Mouse (Mus musculus): ENCODE results near the gene Ccdc115. TPM values are rescaled to one million over a fixed set of nuclear protein-coding genes. Genes with fewer than 3 reads are reported as not detected.
A peak's percentile ranks its signal among the peaks of the same experiment; 100 is the strongest.

Gene Ccdc115
- 10 to 100 TPM; 35.5 to 37.9 TPM for polyA plus RNA-seq (2017; shearing (Covaris generic))

DNA sequence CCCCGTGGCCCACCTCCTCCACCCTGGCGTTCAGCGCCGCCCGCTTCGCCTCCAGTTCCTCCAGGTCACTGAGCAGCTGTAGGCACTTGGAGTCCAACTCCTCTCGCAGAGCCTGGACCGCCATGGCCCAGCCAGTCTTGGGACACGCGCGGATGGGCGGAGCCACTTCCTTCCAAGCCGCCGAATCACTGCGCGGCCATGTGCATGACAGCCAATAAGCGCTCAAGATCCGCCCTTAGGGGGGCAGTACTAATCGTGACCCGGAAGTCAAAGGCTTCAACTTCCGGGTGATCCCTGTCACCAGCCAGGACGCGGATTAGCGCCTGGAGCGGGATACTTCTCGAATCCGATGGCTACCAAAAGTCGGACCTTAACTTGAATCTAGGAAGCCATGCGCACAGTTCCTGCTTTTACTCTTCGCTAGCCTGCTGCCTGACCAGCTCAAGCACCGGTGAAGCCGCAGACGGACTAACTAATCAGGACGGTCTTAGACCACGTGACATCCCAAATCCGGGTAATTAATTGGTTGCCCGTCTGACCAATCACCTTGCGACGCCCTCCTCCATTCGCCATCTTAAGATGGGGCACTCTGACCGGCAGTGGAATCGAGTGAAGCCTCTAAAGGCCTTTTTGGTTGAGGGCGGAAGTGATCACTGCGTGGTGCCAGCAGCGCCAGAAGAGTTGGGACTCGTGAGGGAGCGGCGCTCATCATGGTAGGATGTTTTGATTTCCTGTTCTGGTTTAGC lies at the start of gene Ccdc115, which contains the start of gene Imp4:
Gene Ccdc115 (minus strand): TSS at position 458 of the 746 bp plus-strand sequence.
Gene Imp4 (plus strand): TSS at position 637 of the 746 bp plus-strand sequence.
- peak; percentile 91 for ATAC-seq

DNA sequence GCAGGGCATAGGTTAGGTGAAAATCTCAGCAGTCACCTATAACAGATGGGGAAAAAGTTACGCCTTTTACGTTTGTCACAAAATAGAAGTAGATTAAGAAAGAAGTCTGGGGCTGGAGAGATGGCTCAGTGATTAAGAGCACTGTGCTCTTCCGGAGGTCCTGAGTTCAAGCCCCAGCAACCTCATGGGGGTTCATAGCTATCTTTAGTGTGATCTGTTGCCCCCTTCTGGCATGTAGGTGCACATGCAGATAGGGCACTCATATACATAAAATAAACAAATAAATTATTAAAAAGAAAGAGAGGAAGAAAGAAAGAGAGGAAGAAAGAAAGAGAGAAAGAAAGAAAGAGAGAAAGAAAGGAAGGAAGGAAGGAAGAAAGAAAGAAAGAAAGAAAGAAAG lies 47.9 kb upstream of the Ccdc115 start:
- ATAC-seq: no peak

DNA sequence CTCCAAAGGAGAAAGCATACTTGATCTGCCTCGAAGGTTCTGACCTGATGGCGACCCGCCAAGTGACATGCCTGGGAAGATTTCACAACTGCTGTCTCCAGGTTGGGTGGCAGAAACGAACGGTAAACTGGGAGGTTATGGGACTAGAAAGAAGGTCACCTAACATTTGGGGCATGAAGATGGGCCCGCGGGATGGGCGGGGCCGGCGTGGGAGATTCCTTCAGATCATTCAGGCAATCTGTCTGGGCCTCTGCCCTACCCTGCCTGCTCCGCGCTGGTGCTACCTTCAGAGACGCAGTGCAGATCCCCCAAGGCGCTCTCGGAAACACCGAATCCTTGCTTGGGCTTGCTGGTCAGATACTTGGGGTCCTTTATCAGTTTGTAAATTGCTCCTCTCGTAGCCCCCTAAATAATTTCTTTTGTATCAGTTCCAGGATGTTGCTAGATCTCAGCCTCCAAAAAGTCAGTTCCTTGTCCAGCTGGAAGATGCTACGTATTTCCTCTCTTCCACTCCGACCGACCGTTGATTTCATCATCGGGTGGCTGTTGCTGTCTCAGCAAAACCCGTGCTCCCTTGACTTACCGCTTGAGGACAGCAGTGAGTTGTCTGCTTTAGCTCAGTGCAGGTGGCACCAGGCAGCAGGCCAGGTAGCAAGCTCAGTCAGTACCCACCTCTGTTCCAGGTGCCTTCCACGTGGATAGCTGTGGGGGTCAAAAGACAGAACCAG lies 46.2 kb upstream of the Ccdc115 start:
- peak; percentile 78 for ATAC-seq

DNA sequence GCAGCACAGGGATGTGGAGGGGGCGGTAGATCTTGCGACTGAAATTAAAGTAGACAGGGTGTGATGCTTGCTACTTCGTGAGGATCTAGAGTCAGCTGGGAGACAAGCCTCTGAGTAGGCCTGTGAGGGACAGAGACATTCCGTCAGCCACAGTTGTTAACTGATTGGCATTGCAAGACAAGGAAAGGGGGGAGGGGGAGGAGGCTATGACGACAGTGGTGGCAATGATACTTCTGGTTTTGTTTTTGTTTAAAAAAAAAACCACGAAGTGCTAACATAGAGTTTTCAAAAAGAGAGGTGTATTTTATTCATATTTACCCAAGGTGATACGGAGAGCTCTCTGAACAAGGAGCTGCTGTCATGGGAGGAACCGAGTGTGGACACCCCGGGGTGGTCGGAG lies 45.0 kb upstream of the Ccdc115 start:
- ATAC-seq: peak; percentile 44

DNA sequence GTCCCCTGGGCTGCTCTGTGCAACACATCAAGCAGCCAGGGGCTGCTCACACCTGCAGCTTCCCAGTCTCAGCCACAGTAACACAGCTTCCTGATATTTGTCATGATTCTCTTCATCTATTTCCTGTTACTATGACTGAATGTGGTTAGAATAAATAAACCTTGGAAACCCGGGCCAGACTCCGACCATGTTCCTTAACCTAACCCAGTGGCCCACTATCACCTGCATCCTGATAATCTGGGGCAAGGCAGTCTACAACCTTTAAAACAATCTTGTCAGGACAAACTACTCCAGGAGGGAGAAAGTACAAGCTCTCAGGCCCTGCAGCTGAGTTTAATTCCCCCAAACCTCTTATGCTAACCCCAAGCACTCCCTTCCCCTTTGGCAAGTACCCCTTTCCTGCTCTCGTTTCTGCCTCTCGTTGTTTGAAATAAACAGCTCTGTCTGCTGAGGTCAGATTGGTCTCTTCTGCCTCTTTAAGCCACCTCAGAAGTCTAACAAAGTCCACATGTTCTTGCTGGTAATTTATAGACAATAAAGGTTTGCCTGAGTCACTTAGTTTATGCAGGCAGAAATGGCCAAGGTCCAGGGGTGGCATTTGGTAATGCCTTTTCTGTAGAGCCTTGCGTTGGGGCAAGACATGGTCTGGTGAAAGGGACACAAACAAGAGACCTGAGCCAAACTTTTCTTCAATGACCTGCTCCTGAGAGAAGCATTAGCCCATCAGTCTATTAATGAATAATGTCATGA lies 42.6 kb upstream of the Ccdc115 start:
- no peak for ATAC-seq

DNA sequence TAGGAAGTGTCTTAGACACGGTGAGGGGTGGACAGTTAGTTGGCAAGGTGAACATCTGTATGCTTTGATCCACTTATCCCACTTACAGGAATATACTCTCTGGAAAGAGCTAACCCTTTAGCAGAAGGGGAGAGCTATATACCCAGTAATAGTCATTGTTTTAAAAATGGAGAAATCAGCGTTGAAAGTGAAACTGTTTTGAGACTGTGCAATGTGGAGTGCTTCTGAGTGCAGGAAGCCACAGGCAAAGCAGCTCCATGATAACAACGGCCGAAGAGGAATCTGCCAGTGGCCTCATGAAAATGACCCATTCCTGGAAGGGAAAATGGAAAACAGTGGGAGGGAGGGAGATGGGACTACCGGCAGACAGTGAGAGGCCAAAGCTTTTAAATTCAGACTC lies 41.3 kb upstream of the Ccdc115 start:
- peak; percentile 36 for ATAC-seq

DNA sequence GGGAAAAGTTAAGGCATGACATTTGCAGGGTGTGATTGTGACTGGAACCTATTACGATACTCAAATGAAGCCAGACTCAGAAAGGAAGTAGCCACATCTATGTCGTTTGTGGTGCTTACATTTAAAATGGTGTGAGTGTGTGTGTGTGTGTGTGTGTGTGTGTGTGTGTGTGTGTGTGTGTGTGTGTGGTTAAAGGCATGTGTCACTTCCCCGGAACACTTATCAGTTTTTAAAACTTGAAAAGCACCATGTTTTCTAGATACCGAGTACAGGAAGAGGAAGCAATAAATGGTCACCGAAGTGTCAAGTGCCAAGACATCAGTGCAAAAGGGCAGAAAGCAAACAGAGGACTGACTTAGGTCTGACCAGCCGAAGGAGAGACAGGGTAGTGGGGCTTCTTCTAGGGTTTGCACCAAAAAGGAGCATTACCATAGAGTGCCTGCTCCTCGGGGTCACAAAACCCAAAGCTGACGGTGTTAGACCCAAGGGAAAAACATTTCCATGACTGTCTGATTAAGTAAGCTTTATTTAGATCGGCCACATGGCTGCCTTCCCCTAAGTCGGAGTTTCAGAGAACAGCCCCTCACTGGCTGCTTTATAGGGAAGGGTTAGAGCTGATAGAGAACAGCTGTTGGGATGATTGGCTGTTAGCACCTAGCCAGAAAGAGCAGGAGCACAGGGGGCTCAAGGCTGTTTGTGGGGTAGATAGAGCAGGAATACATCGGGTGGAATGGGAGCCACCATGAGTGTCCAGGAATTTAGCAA lies 39.6 kb upstream of the Ccdc115 start:
- ATAC-seq: peak; percentile 59

DNA sequence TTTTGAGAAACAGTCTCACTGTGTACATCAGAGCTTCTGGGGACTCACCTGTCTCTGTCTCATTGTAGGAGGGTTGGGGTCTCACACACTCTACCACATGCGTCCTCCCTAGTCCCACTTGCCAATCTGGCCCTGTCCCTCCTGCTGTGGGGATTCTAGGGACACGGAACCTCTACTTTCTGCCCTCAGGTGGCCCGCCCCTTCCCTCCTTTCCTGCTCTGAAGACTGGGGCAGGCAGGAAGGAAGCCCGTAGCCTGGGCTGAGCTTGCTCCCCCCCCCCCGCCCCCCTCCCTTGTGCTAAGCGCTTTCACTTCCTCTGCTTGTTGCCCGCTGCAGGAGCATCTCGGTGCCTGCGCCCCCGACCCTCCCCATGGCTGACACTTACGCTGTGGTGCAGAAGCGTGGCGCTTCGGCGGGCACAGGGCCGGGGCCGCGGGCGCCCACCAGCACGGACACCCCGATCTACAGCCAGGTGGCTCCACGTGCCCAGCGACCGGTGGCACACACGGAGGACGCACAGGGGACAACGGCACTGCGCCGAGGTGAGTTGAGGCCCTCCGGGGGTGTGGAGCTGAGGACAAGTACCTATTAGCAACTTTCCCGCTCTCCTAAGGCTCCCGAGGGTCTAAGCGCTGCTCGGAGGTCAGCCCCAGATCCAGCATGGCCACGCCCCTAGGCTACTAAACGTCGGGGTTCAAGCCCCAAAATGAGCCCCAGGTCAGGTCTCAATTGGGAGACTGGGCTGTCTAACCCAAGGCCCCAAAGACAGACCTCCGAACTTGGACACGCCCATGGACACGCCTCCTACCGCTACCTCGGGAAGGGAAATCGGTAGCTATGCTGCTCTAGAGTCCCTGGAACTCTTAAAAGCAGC lies 33.2 kb upstream of the Ccdc115 start:
- peak; percentile 87 for ATAC-seq

DNA sequence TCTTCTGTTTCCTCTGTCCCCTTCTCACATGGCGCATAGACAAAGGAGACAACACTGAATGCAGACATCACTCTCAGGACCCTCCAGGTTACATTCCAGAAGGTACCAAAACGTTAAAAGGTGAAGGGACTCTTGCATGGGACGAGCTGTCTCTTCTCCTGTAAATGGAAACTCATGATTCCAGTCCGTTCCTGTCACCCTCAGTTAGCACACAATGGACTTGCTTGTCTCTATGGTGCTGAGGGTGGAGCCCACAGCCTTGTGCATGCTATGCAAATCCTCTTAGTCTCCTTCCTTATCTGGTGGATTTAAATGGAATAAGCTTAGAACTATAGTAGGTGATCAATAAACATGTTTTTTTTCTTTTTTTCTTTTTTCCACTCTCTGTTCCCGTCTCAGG lies 30.3 kb upstream of the Ccdc115 start:
- ATAC-seq: no peak

DNA sequence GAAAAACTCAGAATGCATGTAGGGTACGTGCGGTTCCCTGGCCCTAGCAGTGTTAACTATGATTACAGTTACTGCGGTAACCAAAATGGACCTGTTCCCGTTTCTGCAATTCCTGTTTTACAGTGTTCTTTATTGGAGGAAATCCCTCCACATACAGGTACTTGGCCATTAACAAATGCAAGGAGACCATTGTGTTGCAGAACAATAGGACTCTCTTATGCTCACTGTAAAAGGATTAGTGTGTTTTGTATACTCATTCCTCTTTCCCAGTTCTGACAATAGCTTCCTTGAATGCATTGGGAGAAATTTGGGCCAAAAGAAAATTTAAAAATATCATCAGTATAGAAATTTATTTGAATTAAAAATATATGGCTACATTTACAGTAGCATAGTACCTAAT lies 29.0 kb upstream of the Ccdc115 start:
- no peak for ATAC-seq

DNA sequence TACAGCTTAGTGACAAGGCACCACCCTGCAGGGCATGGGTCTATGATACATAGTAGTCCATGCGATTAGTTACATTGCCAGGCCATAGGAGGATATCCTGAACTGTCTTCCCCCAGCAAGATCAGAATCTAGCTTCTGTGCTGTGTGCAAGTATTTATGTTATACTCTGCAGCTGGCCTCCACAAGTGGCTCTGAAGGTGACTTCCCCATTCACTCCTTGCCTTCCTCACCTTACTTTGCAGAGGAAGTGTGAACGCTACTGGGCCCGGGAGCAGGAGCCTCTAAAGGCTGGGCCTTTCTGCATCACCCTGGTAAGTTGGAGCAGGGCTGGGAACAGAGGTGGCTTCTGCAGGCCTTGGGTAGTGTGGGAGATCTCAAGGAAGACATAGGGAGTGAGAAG lies 28.6 kb upstream of the Ccdc115 start:
- ATAC-seq: no peak

DNA sequence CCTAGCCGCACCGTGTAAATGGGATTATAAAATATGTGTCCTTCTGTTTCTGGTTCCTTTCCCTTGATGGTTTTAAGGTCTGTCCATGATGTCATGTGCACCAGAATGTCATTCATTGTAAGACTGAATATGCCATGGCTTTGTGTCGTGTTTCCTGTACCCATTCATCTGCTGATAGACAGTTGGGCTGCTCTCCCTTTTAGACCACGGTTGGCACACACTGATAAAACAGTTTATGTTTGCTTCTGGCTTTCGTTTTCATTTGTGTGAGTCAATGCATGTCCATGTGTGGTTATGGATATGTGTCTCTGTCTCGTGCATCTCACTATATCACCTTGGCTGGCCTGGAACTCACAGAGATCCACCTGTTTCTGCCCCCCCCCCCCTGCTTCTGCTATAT lies 26.0 kb upstream of the Ccdc115 start:
- ATAC-seq: no peak

DNA sequence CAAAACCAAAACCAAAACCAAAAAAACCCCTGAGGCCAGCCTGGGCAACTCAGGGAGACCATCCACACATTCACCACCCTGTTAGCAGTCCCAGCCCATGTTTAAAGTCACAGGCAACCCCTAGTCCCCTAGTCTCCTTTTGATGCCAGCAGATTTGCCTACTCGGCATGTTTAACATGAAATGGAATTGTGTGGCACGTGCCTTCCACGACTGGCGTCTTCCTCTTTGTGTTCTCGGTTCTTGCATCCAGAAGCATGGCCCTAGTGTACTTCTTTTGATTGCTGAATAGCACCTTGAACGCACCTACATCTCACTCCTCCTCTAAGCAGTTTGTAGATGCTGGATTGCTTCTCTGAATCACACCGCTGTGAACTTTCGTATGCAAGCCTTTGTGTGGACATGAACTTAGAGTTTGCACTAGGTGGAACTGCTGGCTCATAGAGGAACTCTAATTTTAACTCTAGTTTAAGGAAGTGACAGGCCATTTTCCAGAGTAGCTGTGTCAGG lies 24.9 kb upstream of the Ccdc115 start:
- peak; percentile 20 for ATAC-seq

DNA sequence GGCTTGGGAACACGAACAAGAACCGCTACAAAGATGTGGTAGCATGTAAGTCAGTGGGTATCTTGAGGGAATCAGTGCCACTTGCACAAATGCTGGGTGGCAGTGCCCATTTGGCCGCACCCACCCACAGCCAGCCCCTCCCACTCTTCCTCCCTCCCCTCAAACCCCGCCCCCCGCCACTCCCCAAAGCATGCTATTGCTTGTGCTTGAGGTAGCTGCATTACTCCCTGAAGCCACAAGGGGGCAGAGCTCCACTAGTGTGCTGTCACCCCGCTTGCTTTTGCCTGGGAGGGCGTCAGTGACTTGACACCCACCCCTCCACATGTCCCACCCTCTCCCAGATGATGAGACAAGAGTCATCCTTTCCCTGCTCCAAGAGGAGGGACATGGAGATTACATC lies 23.3 kb upstream of the Ccdc115 start:
- ATAC-seq: peak; percentile 48

DNA sequence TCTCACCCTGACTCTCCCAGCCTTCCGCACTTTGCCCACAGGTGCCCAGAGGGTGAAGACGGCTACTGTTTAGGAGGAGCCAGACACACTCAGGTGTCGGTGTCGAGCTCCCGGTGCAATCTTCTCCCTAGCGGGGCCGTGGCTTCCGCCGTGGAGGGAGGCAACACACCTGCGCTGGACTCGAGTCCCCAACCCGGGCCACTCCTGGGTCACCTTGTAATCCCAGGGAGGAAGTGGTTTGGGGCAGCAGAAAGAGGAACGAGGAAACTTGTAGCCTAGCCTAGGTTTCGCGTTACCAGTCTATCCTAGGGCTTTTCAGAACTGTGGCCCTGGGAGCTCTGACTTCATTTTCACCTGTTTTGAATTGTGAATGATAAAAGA lies 20.6 kb upstream of the Ccdc115 start:
- peak; percentile 25 for ATAC-seq

DNA sequence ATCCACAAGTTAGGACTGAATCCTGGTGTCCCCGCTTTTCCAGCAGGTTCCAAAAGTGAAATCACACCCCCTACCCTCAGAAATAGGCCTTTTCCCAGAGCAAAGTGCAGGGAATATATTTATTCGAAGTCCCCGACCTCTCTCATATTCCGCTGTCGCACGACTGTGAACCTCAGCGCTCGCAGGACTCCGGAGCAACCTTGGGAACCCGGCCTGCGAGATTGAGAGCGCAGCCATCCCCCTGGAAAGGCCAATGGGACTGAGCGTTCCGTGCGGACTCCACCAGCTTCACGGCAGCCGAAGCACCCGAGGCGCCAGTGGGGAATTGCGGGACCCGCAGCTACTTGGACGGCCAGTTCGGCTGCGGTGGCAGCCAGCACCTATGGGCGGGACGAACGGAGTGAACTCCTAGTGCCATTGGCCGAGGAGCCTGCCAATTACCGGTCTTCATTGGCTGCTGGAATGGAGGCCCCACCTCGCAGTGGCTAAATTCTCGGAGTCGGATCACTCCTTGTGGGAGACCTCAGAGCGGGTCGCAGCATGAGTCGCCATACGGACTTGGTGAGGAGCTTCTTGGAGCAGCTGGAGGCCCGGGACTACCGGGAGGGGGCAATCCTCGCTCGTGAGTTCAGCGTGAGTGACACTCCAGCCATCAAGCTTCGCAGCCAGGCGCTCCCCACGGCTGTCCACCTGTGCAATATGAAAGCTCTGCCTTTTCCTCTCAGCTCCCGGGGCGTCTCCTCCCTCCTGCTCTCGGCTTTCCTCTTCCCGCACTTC lies 20.0 kb upstream of the Ccdc115 start, which contains the start of gene Ptpn18:
Gene Ptpn18 (plus strand): TSS at position 479 of the 777 bp plus-strand sequence.
- peak; percentile 87 for ATAC-seq

DNA sequence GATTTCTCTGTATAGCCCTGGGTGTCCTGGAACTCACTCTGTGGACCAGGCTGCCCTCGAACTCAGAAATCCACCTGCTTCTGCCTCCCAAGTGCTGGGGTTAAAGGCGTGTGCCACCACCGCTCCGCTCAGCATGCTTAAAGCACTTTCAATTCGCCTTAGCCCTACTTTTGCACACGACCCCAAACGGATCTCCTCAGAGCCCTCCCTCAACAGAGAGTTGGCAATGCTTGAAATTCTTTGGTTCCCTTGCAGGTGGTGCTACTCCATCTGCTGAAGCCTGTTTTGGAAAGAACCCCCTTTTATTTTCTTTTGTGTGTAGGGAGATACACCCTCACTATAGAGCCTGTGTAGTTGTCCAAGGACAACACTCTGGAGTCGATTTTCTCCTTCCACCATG lies 19.0 kb upstream of the Ccdc115 start:
- ATAC-seq: no peak

DNA sequence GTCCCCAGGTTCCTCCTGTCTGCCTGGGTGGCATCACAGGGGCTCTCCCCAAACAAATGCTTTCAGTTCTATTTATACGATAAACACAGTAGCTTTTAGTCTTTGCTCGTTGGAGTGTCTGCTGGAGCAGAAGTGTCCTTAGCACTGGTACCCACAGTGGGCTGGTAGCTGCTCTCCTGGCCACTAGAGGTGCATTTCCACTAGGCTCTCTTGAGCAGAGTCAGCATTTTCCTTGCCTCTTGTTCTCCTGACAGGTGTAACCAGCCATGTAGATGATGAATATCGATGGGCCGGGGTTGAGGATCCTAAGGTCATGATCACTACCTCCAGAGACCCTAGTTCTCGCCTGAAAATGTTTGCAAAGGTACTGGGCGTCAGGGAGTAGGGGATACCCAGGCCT lies 3.7 kb upstream of the Ccdc115 start:
- ATAC-seq: no peak

DNA sequence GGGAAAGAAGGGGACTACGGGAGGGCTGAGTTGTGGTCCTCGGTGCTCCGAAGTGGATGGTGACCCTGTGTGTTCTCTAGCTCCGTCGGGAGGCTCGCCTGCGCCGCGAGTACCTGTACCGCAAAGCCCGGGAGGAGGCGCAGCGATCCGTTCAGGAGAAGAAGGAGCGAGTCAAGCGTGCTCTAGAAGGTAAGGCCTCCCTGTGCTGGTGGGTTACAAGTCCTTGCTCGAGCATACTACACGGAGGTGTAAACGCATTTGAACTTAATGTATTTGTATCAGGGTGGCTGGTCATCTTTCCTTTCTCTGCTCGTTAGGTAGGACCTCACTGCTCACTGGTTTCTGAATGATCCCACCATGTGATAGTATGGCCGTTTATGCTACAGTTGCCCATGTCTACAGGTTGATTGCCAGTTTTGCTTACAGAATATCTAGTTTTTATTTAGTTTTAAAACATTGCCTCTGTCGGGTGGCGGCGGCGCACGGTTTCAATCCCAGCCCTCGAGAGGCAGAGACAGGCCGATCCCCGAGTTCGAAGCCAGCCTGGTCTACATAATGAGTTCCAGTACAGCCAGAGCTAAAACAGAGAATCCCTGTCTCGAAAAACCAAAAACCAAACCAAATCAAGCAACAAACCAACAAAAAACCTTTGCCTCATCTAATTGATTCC lies 624 bp upstream of the Ccdc115 start:
- peak; percentile 9 for ATAC-seq

All from activated CD4-positive, CD25-positive, alpha-beta regulatory T cell, adult 4 months (primary cell).